Mouse (Mus musculus): Measurements from ENCODE around the gene Psenen. TPM values are rescaled to one million over a fixed set of nuclear protein-coding genes. Genes with fewer than 3 reads are reported as not detected.

The Psenen gene
- 104 TPM for polyA plus RNA-seq (2021)

GRCm38 (mm10) chr7:30563117-30563905, at the start of gene Psenen, which contains the start of the genes U2af1l4 and Gm49396:
TSS of gene Psenen (minus strand) at chr7:30563627.
TSS of gene U2af1l4 (plus strand) at chr7:30563301.
TSS of gene Gm49396 (plus strand) at chr7:30563344.
- H3K27me3 ChIP-seq = no peaks in the 10 kb centered on the region
- peak; percentile 89 for DNase-seq (ENCODE audit: low read depth, low spot score)
- ATAC-seq = peak; percentile 75
- POLR2A ChIA-PET = interaction anchor here (0.7 to 1.1 kb wide), 2 partner anchors 11 to 182 kb away, joined by 3 to 5 read pairs; no protein-coding TSS in a partner anchor
- no peak for TF ChIP-seq CTCF (IDR thresholded peaks at IDR 0.05)
- in situ Hi-C loops (cut with MboI; ENCODE audit: low pct_unique_long_range_greater_than_20kb) = no loop called here
- CTCF ChIA-PET = interaction anchor here (1.5 kb wide), 1 partner anchor 26 kb away, joined by 5 read pairs; no protein-coding TSS in a partner anchor

- in situ Hi-C loops (cut with MboI; ENCODE audit: low pct_unique_long_range_greater_than_20kb) = no loop called here
- DNase-seq (ENCODE audit: low read depth, low spot score) = no peak
- ChIA-PET POLR2A (interaction anchor here (0.9 kb wide), 1 partner anchor 45 kb away, joined by 4 read pairs; no protein-coding TSS in a partner anchor), CTCF (interaction anchor here (0.9 to 4.0 kb wide), 8 partner anchors 9 to 23 kb away, joined by 3 to 31 read pairs (median 8); partner anchors contain the start of genes Cox6b1, Kmt2b and Zbtb32)
- no peak for TF ChIP-seq CTCF (IDR thresholded peaks at IDR 0.05)
- ATAC-seq = no peak
- H3K27me3 ChIP-seq = no peaks in the 10 kb centered on the region
Observed at GRCm38 (mm10) chr7:30612654-30613402, 49.4 kb upstream of the Psenen start, which contains the start of gene Upk1a. TSS of gene Upk1a (minus strand) at chr7:30612847.

GRCm38 (mm10) chr7:30610043-30610442, 46.6 kb upstream of the Psenen start:
- TF ChIP-seq CTCF (IDR thresholded peaks at IDR 0.05) = no peak
- in situ Hi-C loops (cut with MboI; ENCODE audit: low pct_unique_long_range_greater_than_20kb) = no loop called here
- no peaks in the 10 kb centered on the region for H3K27me3 ChIP-seq
- ChIA-PET CTCF (no interaction called here), POLR2A (no interaction called here)
- no peak for ATAC-seq
- DNase-seq (ENCODE audit: low read depth, low spot score) = no peak

GRCm38 (mm10) chr7:30608476-30608875, 45.0 kb upstream of the Psenen start:
- TF ChIP-seq CTCF (IDR thresholded peaks at IDR 0.05) = no peak
- ATAC-seq (no peak), DNase-seq (ENCODE audit: low read depth, low spot score) (no peak)
- ChIA-PET CTCF (interaction anchor here (1.1 to 9.3 kb wide), 4 partner anchors 9 to 117 kb away, joined by 3 to 65 read pairs (median 8); partner anchors contain the start of gene Kmt2b), POLR2A (interaction anchor here (0.6 to 1.8 kb wide), 2 partner anchors 20 to 197 kb away, joined by 3 to 5 read pairs; partner anchors contain the start of gene Kmt2b)
- no peaks in the 10 kb centered on the region for H3K27me3 ChIP-seq
- in situ Hi-C loops (cut with MboI; ENCODE audit: low pct_unique_long_range_greater_than_20kb) = no loop called here

- in situ Hi-C loops (cut with MboI; ENCODE audit: low pct_unique_long_range_greater_than_20kb) = no loop called here
- no peaks in the 10 kb centered on the region for H3K27me3 ChIP-seq
- POLR2A ChIA-PET = interaction anchor here (1.8 kb wide), 1 partner anchor 20 kb away, joined by 5 read pairs; the partner anchor contains the start of gene Kmt2b
- ATAC-seq (no peak), DNase-seq (ENCODE audit: low read depth, low spot score) (no peak)
- TF ChIP-seq CTCF (IDR thresholded peaks at IDR 0.05) = peak; percentile 86
- CTCF ChIA-PET = interaction anchor here (1.1 to 9.3 kb wide), 4 partner anchors 10 to 117 kb away, joined by 3 to 65 read pairs (median 8); partner anchors contain the start of gene Kmt2b
Observed at GRCm38 (mm10) chr7:30607706-30608309, 44.4 kb upstream of the Psenen start.

GRCm38 (mm10) chr7:30604944-30605343, 41.5 kb upstream of the Psenen start:
- ATAC-seq = no peak
- H3K27me3 ChIP-seq = no peaks in the 10 kb centered on the region
- DNase-seq (ENCODE audit: low read depth, low spot score) = no peak
- POLR2A ChIA-PET = interaction anchor here (0.8 kb wide), 1 partner anchor 20 kb away, joined by 3 read pairs; no protein-coding TSS in a partner anchor
- in situ Hi-C loops (cut with MboI; ENCODE audit: low pct_unique_long_range_greater_than_20kb) = no loop called here
- TF ChIP-seq CTCF (IDR thresholded peaks at IDR 0.05) = no peak
- CTCF ChIA-PET = interaction anchor here (1.0 to 9.3 kb wide), 3 partner anchors 9 to 64 kb away, joined by 3 to 65 read pairs (median 29); partner anchors contain the start of genes Kmt2b and Upk1a

GRCm38 (mm10) chr7:30604424-30604823, 41.0 kb upstream of the Psenen start:
- in situ Hi-C loops (cut with MboI; ENCODE audit: low pct_unique_long_range_greater_than_20kb) = no loop called here
- TF ChIP-seq CTCF (IDR thresholded peaks at IDR 0.05) = no peak
- H3K27me3 ChIP-seq = no peaks in the 10 kb centered on the region
- CTCF ChIA-PET = interaction anchor here (1.0 to 9.3 kb wide), 3 partner anchors 9 to 64 kb away, joined by 3 to 65 read pairs (median 29); partner anchors contain the start of genes Kmt2b and Upk1a
- no peak for DNase-seq (ENCODE audit: low read depth, low spot score)
- no peak for ATAC-seq
- POLR2A ChIA-PET = interaction anchor here (0.8 kb wide), 1 partner anchor 21 kb away, joined by 3 read pairs; no protein-coding TSS in a partner anchor

GRCm38 (mm10) chr7:30602583-30602982, 39.2 kb upstream of the Psenen start:
- in situ Hi-C loops (cut with MboI; ENCODE audit: low pct_unique_long_range_greater_than_20kb) = no loop called here
- no peak for DNase-seq (ENCODE audit: low read depth, low spot score)
- ChIA-PET CTCF (interaction anchor here (4.2 to 9.3 kb wide), 2 partner anchors 11 to 12 kb away, joined by 29 to 65 read pairs; partner anchors contain the start of genes Kmt2b and Upk1a), POLR2A (no interaction called here)
- no peaks in the 10 kb centered on the region for H3K27me3 ChIP-seq
- no peak for ATAC-seq
- no peak for TF ChIP-seq CTCF (IDR thresholded peaks at IDR 0.05)

GRCm38 (mm10) chr7:30600651-30601050, 37.2 kb upstream of the Psenen start:
- ATAC-seq (no peak), DNase-seq (ENCODE audit: low read depth, low spot score) (no peak)
- ChIA-PET CTCF (interaction anchor here (0.8 to 9.3 kb wide), 3 partner anchors 10 to 17 kb away, joined by 3 to 65 read pairs (median 5); partner anchors contain the start of gene Kmt2b), POLR2A (interaction anchor here (0.6 kb wide), 1 partner anchor 10 kb away, joined by 4 read pairs; no protein-coding TSS in a partner anchor)
- in situ Hi-C loops (cut with MboI; ENCODE audit: low pct_unique_long_range_greater_than_20kb) = no loop called here
- no peak for TF ChIP-seq CTCF (IDR thresholded peaks at IDR 0.05)
- H3K27me3 ChIP-seq = no peaks in the 10 kb centered on the region
